Mouse (Mus musculus): ENCODE results near the gene Map2k6. TPM values are rescaled to one million over a fixed set of nuclear protein-coding genes. Genes with fewer than 3 reads are reported as not detected.

The Map2k6 gene
- polyA plus RNA-seq, 1 experiment: 10.7 TPM

DNA sequence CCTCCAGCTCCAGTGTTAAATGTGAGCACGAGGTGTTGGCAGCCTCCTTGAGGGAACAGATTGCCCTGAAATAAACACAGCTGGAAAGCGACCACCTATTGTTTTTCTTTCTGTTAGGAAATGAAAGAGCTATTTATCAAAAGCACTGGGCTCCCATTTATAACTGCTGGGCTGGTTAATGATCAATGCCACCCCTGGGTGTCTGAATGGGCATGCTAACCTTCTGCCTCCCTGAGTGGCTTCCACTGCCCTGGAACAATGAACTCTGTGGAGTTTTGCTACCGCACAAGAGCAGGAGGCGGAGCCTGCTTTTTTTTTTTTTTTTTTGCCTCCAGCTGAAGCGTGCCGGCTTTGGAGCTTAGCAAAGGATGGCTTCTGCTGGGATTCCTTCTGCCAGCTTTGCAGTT, 80.1 kb downstream of the Map2k6 start:
- peak in 1 of 2 experiments; percentile 36 for DNase-seq (ENCODE audit: extremely low spot score in 1 of 2, low spot score in 1 of 2)

GRCm38 (mm10) chr11:110481406-110481805, 82.5 kb downstream of the Map2k6 start:
- no peak for DNase-seq (ENCODE audit: extremely low spot score in 1 of 2, low spot score in 1 of 2)

DNA sequence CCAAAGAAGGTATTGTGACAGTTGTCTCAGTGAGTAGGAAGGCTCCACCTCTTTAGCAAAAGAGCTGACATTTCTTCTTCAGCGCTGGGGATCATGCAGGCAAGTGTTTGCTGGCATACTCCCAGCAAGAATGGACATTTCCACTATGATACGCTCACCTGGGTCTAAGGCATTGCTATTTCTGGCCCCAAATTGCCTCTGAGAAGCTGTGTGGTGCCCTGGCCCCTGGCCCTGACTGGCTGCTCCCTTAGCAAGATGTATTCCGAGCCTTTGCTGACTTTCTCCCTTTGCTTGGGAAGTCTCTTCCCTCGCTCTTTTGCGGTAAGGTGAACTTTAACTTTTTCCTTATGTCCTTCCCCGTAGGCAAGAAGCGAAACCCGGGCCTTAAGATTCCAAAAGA, 83.3 kb downstream of the Map2k6 start:
- no peak for DNase-seq (ENCODE audit: extremely low spot score in 1 of 2, low spot score in 1 of 2)

DNA sequence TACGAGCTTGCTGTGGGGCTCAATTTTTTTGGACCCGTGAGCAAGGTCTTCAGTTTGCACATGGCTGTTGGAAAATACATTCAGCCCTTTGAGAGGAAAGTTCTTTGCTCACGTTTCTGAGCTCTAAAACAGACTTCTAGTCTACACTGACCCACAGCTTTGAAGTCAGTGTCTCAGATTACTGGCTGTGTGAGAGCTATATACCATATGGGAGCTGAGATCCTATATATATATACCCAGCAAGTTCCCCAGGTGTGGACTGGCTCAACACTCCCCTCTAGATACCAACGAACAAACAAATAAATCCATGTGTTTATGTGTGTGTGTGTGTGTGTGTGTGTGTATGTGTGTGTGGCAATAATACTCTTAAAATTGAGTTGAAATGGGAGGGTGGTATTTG, 83.7 kb downstream of the Map2k6 start:
- no peak for DNase-seq (ENCODE audit: extremely low spot score in 1 of 2, low spot score in 1 of 2)

DNA sequence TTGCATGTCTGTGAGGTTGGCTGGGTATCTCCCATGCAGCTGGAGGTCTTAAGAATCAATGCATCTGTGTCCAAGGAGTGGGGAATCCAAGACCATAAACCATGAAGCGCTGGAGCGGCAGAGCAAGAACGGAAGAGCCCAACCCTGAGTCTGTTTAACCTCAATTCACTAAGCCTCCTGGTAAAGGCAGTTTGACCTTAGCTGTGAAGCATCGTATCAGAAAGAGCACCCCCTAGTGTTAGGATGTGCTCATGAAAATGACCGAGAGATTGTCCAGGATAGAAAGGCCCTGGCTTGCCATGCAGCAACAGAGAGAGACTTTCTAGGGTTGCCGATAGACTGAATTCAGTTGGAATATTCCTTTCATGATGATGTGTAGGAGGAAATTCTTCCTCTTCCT, 84.2 kb downstream of the Map2k6 start:
- peak in 1 of 2 experiments; percentile 69 for DNase-seq (ENCODE audit: extremely low spot score in 1 of 2, low spot score in 1 of 2)

GRCm38 (mm10) chr11:110484426-110484825, 85.5 kb downstream of the Map2k6 start:
- DNase-seq (ENCODE audit: extremely low spot score in 1 of 2, low spot score in 1 of 2): no peak

DNA sequence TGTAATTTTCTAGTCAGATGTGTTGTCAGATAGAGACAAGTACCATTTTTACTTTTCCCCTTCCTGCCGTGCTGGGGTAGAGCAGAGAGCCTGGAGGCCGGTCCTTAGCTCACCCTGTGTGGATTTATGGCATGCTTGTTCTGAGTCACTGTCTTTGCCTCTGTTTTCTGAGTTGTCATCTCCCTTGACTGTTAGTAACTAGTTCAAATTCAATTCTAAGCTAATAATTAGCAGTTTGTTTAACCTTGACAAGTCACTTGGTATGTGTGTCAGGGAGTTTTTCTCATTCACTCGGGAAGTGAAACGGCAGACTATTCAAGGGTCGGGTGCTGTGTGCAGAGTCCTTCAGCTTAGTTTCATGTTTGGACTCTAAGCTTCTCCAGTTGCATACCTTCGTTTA, 86.2 kb downstream of the Map2k6 start:
- DNase-seq (ENCODE audit: extremely low spot score in 1 of 2, low spot score in 1 of 2): no peak

DNA sequence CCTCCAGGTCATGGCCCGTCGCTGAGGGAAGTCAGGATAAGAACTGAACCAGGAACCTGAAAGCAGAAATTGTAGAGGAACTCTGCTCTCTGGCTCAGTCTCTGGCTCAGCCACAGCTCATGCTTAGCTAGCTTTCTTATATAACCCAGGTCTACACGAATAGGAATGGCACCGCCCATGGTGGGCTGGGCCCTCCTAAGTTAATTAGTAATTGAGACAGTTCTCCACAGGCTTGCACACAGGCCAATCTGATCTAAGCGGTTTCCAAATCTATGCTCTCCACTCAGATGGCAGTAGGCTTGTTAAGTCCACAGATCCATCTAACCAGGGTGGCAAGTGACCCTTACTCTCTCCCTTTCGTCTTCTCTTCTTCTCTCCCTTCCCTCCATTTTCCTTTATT, 88.9 kb downstream of the Map2k6 start:
- no peak for DNase-seq (ENCODE audit: extremely low spot score in 1 of 2, low spot score in 1 of 2)

- DNase-seq (ENCODE audit: extremely low spot score in 1 of 2, low spot score in 1 of 2): no peak
Measured at GRCm38 (mm10) chr11:110488301-110488700, 89.4 kb downstream of the Map2k6 start.

DNA sequence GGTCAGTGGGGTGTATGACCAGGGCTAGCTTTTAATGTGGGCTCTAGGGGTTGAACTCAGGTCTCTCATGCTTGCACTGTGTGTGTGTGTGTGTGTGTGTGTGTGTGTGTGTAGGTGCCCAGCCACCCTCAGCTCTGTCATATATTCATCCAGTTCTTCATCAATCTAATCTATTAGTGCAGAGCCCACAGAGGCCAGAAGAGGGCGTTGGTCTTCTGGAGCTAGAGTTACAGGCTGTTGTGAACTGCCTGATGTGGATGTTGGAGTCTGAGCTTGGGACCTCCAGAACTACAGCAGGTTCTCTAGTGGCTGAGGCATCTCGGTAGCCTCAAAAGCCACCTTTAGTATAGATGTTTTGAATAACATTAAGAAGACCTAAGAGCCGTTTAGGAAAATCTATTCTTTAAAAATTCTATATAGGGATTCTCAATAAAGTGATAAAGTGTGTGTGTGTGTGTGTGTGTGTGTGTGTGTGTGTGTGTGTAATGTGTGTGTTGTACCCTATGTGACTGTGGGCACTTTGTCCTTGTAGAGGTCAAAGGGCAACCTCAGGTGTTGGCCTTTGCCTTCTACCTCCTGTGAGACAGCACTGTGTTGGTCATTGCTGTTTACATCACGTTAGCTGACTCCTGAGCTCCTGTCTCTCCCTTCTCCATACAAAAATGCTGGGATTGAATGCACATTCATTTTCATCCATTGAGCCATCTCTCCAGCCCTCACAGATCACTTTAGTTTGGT, 96.6 kb downstream of the Map2k6 start:
- no peak for DNase-seq (ENCODE audit: extremely low spot score in 1 of 2, low spot score in 1 of 2)

GRCm38 (mm10) chr11:110496061-110496446, 97.1 kb downstream of the Map2k6 start:
- DNase-seq (ENCODE audit: extremely low spot score in 1 of 2, low spot score in 1 of 2): peak; percentile 56 to 89

DNA sequence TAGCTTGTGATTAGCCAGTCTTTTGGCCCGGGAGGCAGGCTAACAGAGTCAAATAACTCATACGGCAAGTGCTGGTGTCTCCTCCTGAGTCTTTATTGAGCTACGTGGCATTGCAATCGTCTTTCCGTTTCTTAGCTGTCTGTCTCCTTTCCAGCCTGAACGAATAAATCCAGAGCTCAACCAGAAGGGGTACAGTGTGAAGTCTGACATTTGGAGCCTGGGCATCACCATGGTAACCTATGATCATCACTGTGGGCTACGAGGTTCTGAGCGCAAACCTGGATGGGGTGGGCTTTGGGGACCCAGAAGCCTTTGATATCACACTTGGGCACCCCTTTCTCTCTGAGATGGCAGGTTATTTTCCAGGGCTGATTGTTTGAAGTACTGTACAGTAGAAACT, 98.8 kb downstream of the Map2k6 start:
- DNase-seq (ENCODE audit: extremely low spot score in 1 of 2, low spot score in 1 of 2): no peak

- peak in 1 of 2 experiments; percentile 72 for DNase-seq (ENCODE audit: extremely low spot score in 1 of 2, low spot score in 1 of 2)
Measured at GRCm38 (mm10) chr11:110498651-110499213, 99.8 kb downstream of the Map2k6 start.

GRCm38 (mm10) chr11:110502937-110503670, 104.2 kb downstream of the Map2k6 start:
- no peak for DNase-seq (ENCODE audit: extremely low spot score in 1 of 2, low spot score in 1 of 2)

DNA sequence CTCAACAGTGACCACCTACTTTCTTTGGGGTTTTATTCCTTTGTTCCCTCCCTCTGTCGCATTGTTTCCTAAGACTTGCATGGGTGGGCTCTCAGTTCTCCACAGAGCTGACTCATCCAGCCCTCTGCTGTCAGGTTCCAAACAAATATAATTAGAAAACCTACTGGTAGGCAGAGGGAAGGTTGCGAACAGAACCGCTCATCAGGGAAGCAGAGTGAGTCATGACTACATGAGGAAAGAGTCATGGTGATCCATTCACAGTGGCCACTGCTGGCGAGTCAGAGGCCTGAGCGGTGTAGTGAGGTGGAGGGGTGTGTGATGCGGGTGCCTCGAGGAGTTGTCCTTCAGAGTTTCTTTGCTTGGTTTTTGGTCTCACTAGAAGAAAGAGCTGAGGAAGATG, 112.5 kb downstream of the Map2k6 start:
- DNase-seq (ENCODE audit: extremely low spot score in 1 of 2, low spot score in 1 of 2): peak; percentile 28 to 60

- DNase-seq (ENCODE audit: extremely low spot score in 1 of 2, low spot score in 1 of 2): no peak
Measured at GRCm38 (mm10) chr11:110518648-110519047, 119.7 kb downstream of the Map2k6 start.

DNA sequence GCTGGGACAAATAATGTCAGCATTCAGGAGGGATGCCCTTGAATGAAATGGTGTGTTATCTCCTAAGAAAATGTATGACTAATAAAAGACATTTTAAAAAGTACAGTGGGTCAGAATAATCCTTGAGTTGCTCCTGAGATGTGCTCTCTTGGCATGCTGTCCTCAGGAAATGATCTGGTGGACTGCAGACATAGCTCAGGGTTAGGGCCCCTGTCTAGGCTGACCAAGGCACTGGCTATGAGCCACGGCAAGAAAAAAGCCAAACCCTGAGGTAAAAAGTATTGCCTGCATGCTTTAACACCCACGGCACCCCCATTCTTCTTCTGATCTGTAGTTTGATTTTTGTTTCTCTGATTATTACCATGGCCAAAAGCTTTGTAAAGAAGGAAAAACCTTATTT, 124.0 kb downstream of the Map2k6 start:
- DNase-seq (ENCODE audit: extremely low spot score in 1 of 2, low spot score in 1 of 2): no peak

DNA sequence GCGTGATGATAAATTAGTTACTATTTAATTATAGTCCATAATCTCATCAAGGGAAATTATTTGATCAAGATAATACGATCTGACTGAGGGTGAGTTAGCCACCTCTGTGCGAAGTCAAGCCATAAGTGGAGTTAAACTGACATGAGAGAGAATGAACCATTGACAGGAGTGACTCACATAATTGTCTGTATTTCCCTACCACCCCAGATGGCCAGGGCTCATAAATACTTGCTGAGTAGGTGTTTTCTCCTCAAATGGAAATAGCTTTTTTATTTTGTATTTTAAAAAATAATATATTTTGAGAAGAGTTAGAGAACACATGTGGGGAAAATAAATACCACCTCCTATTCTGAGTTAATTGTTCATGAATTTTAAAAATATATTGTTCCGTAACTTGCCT, 127.2 kb downstream of the Map2k6 start:
- DNase-seq (ENCODE audit: extremely low spot score in 1 of 2, low spot score in 1 of 2): no peak

GRCm38 (mm10) chr11:110531087-110531486, 132.2 kb downstream of the Map2k6 start:
- no peak for DNase-seq (ENCODE audit: extremely low spot score in 1 of 2, low spot score in 1 of 2)

DNA sequence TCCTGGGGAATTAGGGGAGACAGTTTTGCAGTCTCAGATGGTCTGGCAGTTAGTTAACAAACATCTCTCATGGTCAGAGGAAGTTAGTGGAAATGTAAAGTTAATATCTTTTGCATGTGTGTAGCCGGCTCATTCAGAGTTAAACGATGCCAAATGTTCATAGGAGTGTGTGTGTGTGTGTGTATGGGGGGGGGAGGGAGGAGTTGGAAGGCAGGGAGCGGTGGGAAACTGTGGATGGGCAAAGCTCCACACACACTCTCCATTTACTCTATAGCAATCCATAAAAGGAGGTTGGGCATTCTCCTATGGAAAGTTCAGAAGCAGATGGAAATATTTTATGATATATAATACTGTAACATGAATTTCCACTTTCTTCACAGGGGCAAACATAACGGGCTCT, 135.9 kb downstream of the Map2k6 start:
- DNase-seq (ENCODE audit: extremely low spot score in 1 of 2, low spot score in 1 of 2): no peak

DNA sequence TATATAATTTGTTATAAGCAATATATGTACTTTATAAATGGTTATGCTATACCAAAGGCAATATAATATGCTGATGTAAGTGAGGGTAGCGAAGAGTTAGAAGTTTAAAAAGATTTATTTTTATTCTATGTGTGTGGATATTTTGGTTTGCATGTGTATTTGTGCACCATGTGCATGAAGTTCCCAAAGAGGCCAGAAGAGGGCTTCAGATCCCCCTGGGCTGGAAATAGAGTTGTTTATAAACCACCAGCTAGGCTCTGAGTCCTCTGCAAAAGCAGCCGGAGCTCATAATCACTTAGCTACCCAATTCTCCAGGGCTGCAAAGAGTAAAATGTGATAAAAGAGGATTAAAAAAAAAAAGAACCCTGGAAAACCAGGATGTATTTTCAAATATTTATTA, 137.6 kb downstream of the Map2k6 start:
- DNase-seq (ENCODE audit: extremely low spot score in 1 of 2, low spot score in 1 of 2): no peak

GRCm38 (mm10) chr11:110537602-110538001, 138.7 kb downstream of the Map2k6 start:
- DNase-seq (ENCODE audit: extremely low spot score in 1 of 2, low spot score in 1 of 2): peak; percentile 65 to 95
